Mouse (Mus musculus): ENCODE results near the gene Rpain. TPM values are rescaled to one million over a fixed set of nuclear protein-coding genes. Genes with fewer than 3 reads are reported as not detected.
A peak's percentile ranks its signal among the peaks of the same experiment; 100 is the strongest.

Rpain gene
- total RNA-seq, 2 experiments from 2014 or later, result 26.1 to 159 TPM

- no peak for ATAC-seq (replicated peaks; ENCODE audit: low FRiP score, low TSS enrichment, poor library complexity, severe bottlenecking)
These were observed 12.0 kb downstream of the Rpain start for GRCm38 (mm10) chr11:70982030-70982429.

- peak; percentile 96 for ATAC-seq (replicated peaks; ENCODE audit: low FRiP score, low TSS enrichment, poor library complexity, severe bottlenecking)
These were observed 12.7 kb downstream of the Rpain start, which contains the start of gene C1qbp for GRCm38 (mm10) chr11:70982557-70983228. Gene C1qbp, minus strand, starts transcription at chr11:70983026.

- no peak for ATAC-seq (replicated peaks; ENCODE audit: low FRiP score, low TSS enrichment, poor library complexity, severe bottlenecking)
These were observed 31.2 kb downstream of the Rpain start for GRCm38 (mm10) chr11:71001167-71001566.

- ATAC-seq (replicated peaks; ENCODE audit: low FRiP score, low TSS enrichment, poor library complexity, severe bottlenecking), result peak; percentile 50
These were observed 33.8 kb downstream of the Rpain start for GRCm38 (mm10) chr11:71003611-71004315.

- ATAC-seq (replicated peaks; ENCODE audit: low FRiP score, low TSS enrichment, poor library complexity, severe bottlenecking), result peak; percentile 97
These were observed 34.3 kb downstream of the Rpain start, which contains the start of gene Dhx33 for GRCm38 (mm10) chr11:71004316-71004773. Gene Dhx33, minus strand, starts transcription at chr11:71004437.

GRCm38 (mm10) chr11:71005046-71005445 lies 35.0 kb downstream of the Rpain start:
- no peak for ATAC-seq (replicated peaks; ENCODE audit: low FRiP score, low TSS enrichment, poor library complexity, severe bottlenecking)

GRCm38 (mm10) chr11:71007026-71007425 lies 37.0 kb downstream of the Rpain start:
- no peak for ATAC-seq (replicated peaks; ENCODE audit: low FRiP score, low TSS enrichment, poor library complexity, severe bottlenecking)

- no peak for ATAC-seq (replicated peaks; ENCODE audit: low FRiP score, low TSS enrichment, poor library complexity, severe bottlenecking)
These were observed 37.8 kb downstream of the Rpain start for GRCm38 (mm10) chr11:71007831-71008230.

- ATAC-seq (replicated peaks; ENCODE audit: low FRiP score, low TSS enrichment, poor library complexity, severe bottlenecking), result no peak
These were observed 38.3 kb downstream of the Rpain start for GRCm38 (mm10) chr11:71008321-71008720.

- ATAC-seq (replicated peaks; ENCODE audit: low FRiP score, low TSS enrichment, poor library complexity, severe bottlenecking), result no peak
These were observed 42.7 kb downstream of the Rpain start for GRCm38 (mm10) chr11:71012743-71013142.

GRCm38 (mm10) chr11:71017051-71017450 lies 47.0 kb downstream of the Rpain start:
- ATAC-seq (replicated peaks; ENCODE audit: low FRiP score, low TSS enrichment, poor library complexity, severe bottlenecking), result no peak

GRCm38 (mm10) chr11:71018416-71019200 lies 48.6 kb downstream of the Rpain start:
- ATAC-seq (replicated peaks; ENCODE audit: low FRiP score, low TSS enrichment, poor library complexity, severe bottlenecking), result no peak

GRCm38 (mm10) chr11:71019201-71020068 lies 49.4 kb downstream of the Rpain start, which contains the start of the genes Mis12 and Derl2:
Gene Mis12, plus strand, starts transcription at chr11:71019611.
Gene Derl2, minus strand, starts transcription at chr11:71019841.
- ATAC-seq (replicated peaks; ENCODE audit: low FRiP score, low TSS enrichment, poor library complexity, severe bottlenecking), result peak; percentile 98

Other genes starting within 250 kb of the Rpain start
- 3.1 and 5.6 TPM in 2 replicates for gene Zfp3, start 206.0 kb upstream of the Rpain start, total RNA-seq (2014; fragmentation: Nextera tagmentation)
- gene Zfp3, start 206.0 kb upstream of the Rpain start, total RNA-seq (2017), result 1.6 and 3.9 TPM in 2 replicates
- not detected in 2 replicates for gene Scimp, start 157.6 kb upstream of the Rpain start, total RNA-seq (2014; fragmentation: Nextera tagmentation)
- 0.99 TPM in 1 of 2 replicates, not detected in the other for gene Scimp, start 157.6 kb upstream of the Rpain start, total RNA-seq (2017)
- 27.3 and 29.6 TPM in 2 replicates for gene Rabep1, start 125.4 kb upstream of the Rpain start, total RNA-seq (2014; fragmentation: Nextera tagmentation)
- 72.8 and 75.8 TPM in 2 replicates for gene Rabep1, start 125.4 kb upstream of the Rpain start, total RNA-seq (2017)
- gene Nup88, start 240 bp upstream of the Rpain start, total RNA-seq (2014; fragmentation: Nextera tagmentation), result 108 and 155 TPM in 2 replicates
- 152 and 196 TPM in 2 replicates for gene Nup88, start 240 bp upstream of the Rpain start, total RNA-seq (2017)
- 583 and 631 TPM in 2 replicates for gene C1qbp, start 12.8 kb downstream of the Rpain start, total RNA-seq (2014; fragmentation: Nextera tagmentation)
- gene C1qbp, start 12.8 kb downstream of the Rpain start, total RNA-seq (2017), result 97.5 and 154 TPM in 2 replicates
- 34.9 and 44.1 TPM in 2 replicates for gene Dhx33, start 34.2 kb downstream of the Rpain start, total RNA-seq (2014; fragmentation: Nextera tagmentation)
- 54.4 and 55.9 TPM in 2 replicates for gene Dhx33, start 34.2 kb downstream of the Rpain start, total RNA-seq (2017)
- 21.2 and 26.6 TPM in 2 replicates for gene Mis12, start 49.4 kb downstream of the Rpain start, total RNA-seq (2014; fragmentation: Nextera tagmentation)
- gene Mis12, start 49.4 kb downstream of the Rpain start, total RNA-seq (2017), result 30.4 and 32.5 TPM in 2 replicates
- 14.4 and 18.8 TPM in 2 replicates for gene Derl2, start 49.6 kb downstream of the Rpain start, total RNA-seq (2014; fragmentation: Nextera tagmentation)
- gene Derl2, start 49.6 kb downstream of the Rpain start, total RNA-seq (2017), result 31.0 and 39.3 TPM in 2 replicates
- gene 6330403K07Rik, start 63.3 kb downstream of the Rpain start, total RNA-seq (2014; fragmentation: Nextera tagmentation), result not detected in 2 replicates
- not detected in 2 replicates for gene 6330403K07Rik, start 63.3 kb downstream of the Rpain start, total RNA-seq (2017)
- 0.30 TPM in 1 of 2 replicates, not detected in the other for gene Nlrp1a, start 174.5 kb downstream of the Rpain start, total RNA-seq (2014; fragmentation: Nextera tagmentation)
- 0.05 and 0.27 TPM in 2 replicates for gene Nlrp1a, start 174.5 kb downstream of the Rpain start, total RNA-seq (2017)